Mouse (Mus musculus): ENCODE measurements around the gene Gda.

DNA sequence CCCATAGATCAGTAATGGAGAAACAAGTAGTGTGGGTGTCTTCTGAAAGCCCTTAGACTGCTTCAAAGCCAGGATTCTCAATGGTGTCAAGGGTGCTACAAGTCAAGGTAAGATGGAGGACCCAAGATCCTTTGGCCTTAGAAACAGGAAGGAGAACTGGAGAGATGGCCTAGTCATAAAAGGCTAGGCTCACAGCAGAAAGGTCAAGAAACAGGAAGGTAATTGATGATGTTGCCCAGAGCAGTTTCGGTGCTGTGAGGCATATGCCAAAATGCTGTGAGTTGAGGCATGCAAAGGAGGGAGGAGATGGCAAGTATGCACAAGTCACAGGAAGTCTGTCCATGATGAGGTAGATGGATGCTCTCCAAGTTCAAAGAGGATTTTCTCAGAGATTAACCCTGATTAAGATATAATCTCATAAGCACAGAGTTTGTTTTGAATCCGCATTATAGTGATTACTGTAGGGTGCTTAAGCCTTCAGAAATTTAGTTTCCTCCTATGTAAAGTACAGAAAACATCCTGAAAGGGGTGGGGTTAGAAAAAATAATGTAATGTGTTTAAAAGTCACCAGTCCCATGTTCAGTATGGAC lies 26.2 kb upstream of the Gda start:
- TF ChIP-seq POLR2A (IDR thresholded peaks at IDR 0.05; ENCODE audit: extremely low read depth, insufficient read depth, low read length) = no peak
- no peak for TF ChIP-seq CTCF (IDR thresholded peaks at IDR 0.05; ENCODE audit: extremely low read depth, insufficient read depth, low read length)

Measured in cortical plate, adult 2 months (tissue).